Mouse (Mus musculus) embryonic facial prominence, embryonic 15.5 days (tissue): Measurements from ENCODE around the gene Galns. TPM values are rescaled to one million over a fixed set of nuclear protein-coding genes. Genes with fewer than 3 reads are reported as not detected.

ENCODE experiments used
- ATAC-seq: fragments of 200-750 bp; cut with Nextera tagmentation; 2 replicates; pipeline ENCODE4 v1.8.0; 2017; ENCODE audit warnings: low read depth, moderate TSS enrichment; ENCODE audit not compliant: insufficient number of reproducible peaks, low FRiP score, low TSS enrichment
- H3K27ac ChIP-seq: fragments of 300-500 bp; sonication (generic); replicated peaks from 2 replicates; pipeline ENCODE4 v1.5.1; 2015; ENCODE audit warnings: mild to moderate bottlenecking, inconsistent platforms
- H3K27me3 ChIP-seq: fragments of 300-500 bp; sonication (generic); 2 replicates; pipeline ENCODE4 v1.6.1; 2015; ENCODE audit warnings: inconsistent platforms
- H3K36me3 ChIP-seq: fragments of 300-500 bp; sonication (generic); 2 replicates; pipeline ENCODE4 v1.6.1; 2015; ENCODE audit warnings: mild to moderate bottlenecking, inconsistent platforms
- H3K4me1 ChIP-seq: fragments of 300-500 bp; sonication (generic); 2 replicates; pipeline ENCODE4 v1.6.1; 2015; ENCODE audit warnings: inconsistent platforms
- H3K4me2 ChIP-seq: fragments of 300-500 bp; sonication (generic); replicated peaks from 2 replicates; pipeline ENCODE4 v1.6.1; 2015; ENCODE audit warnings: mild to moderate bottlenecking, inconsistent platforms
- H3K4me3 ChIP-seq: fragments of 300-500 bp; sonication (generic); replicated peaks from 2 replicates; pipeline ENCODE4 v1.5.1; 2015; ENCODE audit warnings: mild to moderate bottlenecking, inconsistent platforms
- H3K9ac ChIP-seq: fragments of 300-500 bp; sonication (generic); 2 replicates; pipeline ENCODE4 v1.6.1; 2015; ENCODE audit warnings: inconsistent platforms
- H3K9me3 ChIP-seq: fragments of 300-500 bp; sonication (generic); replicated peaks from 2 replicates; pipeline ENCODE4 v1.6.1; 2016; ENCODE audit warnings: inconsistent platforms
- WGBS: fragments of 180-500 bp; shearing (Covaris S2); methylation state at CpG from one replicate; pipeline ENCODE4 v1.1.7; 2015; 5-methylcytosine and 5-hydroxymethylcytosine counted together
- microRNA-seq: library from miRNA; unstranded; fragments of <30 nt; microRNA quantifications from one replicate; pipeline ENCODE4, GENCODE M21; 2016; ENCODE audit warnings: borderline number of aligned reads
- polyA plus RNA-seq: library from polyadenylated mRNA; unstranded; fragments of >200 nt; fragmentation: Nextera tagmentation; extraction: Ambion mirVana; gene quantifications from 2 replicates; pipeline ENCODE4 v1.2.1, GENCODE M21; 2015

The Galns gene
- polyA plus RNA-seq, 1 experiment from 2014 or later: 11.3 TPM

DNA sequence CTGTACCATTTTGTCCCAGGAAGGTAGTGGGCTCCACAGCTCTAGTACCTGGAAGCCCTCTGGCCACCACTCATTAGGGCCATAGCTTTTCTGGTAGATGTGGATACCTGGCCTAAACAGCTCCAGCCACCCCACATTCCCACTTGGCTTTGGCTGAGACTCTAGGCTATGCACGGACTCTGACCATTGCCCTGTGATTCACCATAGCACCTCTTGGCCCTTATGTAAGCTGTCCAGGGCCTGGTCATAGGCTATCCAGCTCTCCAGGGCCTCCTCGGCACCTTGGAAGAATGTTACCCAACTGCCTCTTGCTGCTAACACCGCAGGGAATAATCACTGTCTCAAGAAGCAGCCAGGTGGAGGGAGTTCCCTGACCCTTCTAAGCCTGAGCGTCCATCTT lies 82.1 kb downstream of the Galns start:
- H3K27me3 ChIP-seq: no peaks in the 10 kb centered on the region
- H3K4me2 ChIP-seq: no peak overlapping the region
- no peak overlapping the region for H3K27ac ChIP-seq
- no peaks in the 10 kb centered on the region for H3K36me3 ChIP-seq
- H3K9me3 ChIP-seq: no peaks in the 10 kb centered on the region
- ATAC-seq: no peak
- peaks cover 37% of the 10 kb centered on the region for H3K4me1 ChIP-seq
- H3K9ac ChIP-seq: no peak overlapping the region
- no peak overlapping the region for H3K4me3 ChIP-seq
- 87% methylated on average over 4 of the region's 4 CpGs for WGBS

Small RNAs within 50 kb of the gene (microRNA-seq; reads per million reads assigned to microRNA genes)
- gene Mir6396: not detected

Other genes with a start within 250 kb of the Galns start
- gene Zc3h18, start 234.9 kb downstream of the Galns start, polyA plus RNA-seq: 48.2 and 49.7 TPM in 2 replicates
- gene Il17c, start 189.4 kb downstream of the Galns start, polyA plus RNA-seq: 0.41 TPM in 1 of 2 replicates, not detected in the other
- 173 and 186 TPM in 2 replicates for gene Cyba, start 178.5 kb downstream of the Galns start, polyA plus RNA-seq
- 31.9 and 33.8 TPM in 2 replicates for gene Mvd, start 168.0 kb downstream of the Galns start, polyA plus RNA-seq
- gene Snai3, start 150.7 kb downstream of the Galns start, polyA plus RNA-seq: 1.3 and 1.4 TPM in 2 replicates
- gene Rnf166, start 135.4 kb downstream of the Galns start, polyA plus RNA-seq: 53.2 and 54.6 TPM in 2 replicates
- gene Ctu2, start 135.3 kb downstream of the Galns start, polyA plus RNA-seq: 46.4 and 49.7 TPM in 2 replicates
- 14.3 and 16.7 TPM in 2 replicates for gene Piezo1, start 60.1 kb downstream of the Galns start, polyA plus RNA-seq
- gene Cdt1, start 43.4 kb downstream of the Galns start, polyA plus RNA-seq: 32.5 and 36.2 TPM in 2 replicates
- gene Aprt, start 34.6 kb downstream of the Galns start, polyA plus RNA-seq: 298 and 312 TPM in 2 replicates
- 54.5 and 62.3 TPM in 2 replicates for gene Trappc2l, start 177 bp upstream of the Galns start, polyA plus RNA-seq
- gene Pabpn1l, start 11.3 kb upstream of the Galns start, polyA plus RNA-seq: 0.63 and 1.2 TPM in 2 replicates
- gene Cbfa2t3, start 87.6 kb upstream of the Galns start, polyA plus RNA-seq: 6.2 and 6.4 TPM in 2 replicates
- gene Acsf3, start 164.0 kb upstream of the Galns start, polyA plus RNA-seq: 17.1 and 17.2 TPM in 2 replicates
- 27.4 and 37.2 TPM in 2 replicates for gene Cdh15, start 236.5 kb upstream of the Galns start, polyA plus RNA-seq